ENCODE assay signal across 18 mouse cellular contexts in genomic region chr17:49785851-49786250, GRCm38 (mm10).
"Had no signal": no experiment of that assay in that cellular context is flagged by ENCODE, and none has a peak within 500 bp of the region (broad histone marks: within the 10 kb centered on the region; RNA-seq: fewer than 3 reads in every experiment).

No protein-coding gene starts in this region.

- H3K4me1 ChIP-seq: neural tube, embryonic 15.5 days had no signal

- H3K27ac ChIP-seq: midbrain, embryonic 10.5 days; midbrain, embryonic 13.5 days; neural tube, embryonic 13.5 days; neural tube, embryonic 15.5 days had no signal

- H3K4me3 ChIP-seq: midbrain, embryonic 10.5 days; midbrain, embryonic 13.5 days; myocyte; neural tube, embryonic 13.5 days; neural tube, embryonic 15.5 days had no signal

- H3K36me3 ChIP-seq: midbrain, embryonic 10.5 days; midbrain, embryonic 13.5 days; neural tube, embryonic 13.5 days; neural tube, embryonic 15.5 days had no signal

- ATAC-seq: midbrain, embryonic 13.5 days; midbrain, embryonic 16.5 days had no signal

- H3K4me2 ChIP-seq: lung, embryonic 14.5 days; midbrain, embryonic 13.5 days; neural tube, embryonic 13.5 days; neural tube, embryonic 15.5 days had no signal

- H3K9ac ChIP-seq: lung, embryonic 14.5 days; midbrain, embryonic 13.5 days; neural tube, embryonic 13.5 days; neural tube, embryonic 15.5 days had no signal

- DNase-seq: lung, adult 18-20 months; lung, embryonic 14.5 days; lung, postnatal 10 days; lung, postnatal 4 days; retina, postnatal 1 day; right cerebral cortex, adult 18-20 months; right cerebral cortex, postnatal 25 days; right cerebral cortex, postnatal 4 days; spleen, adult 18-20 months; thymus, adult 2 months; thymus, postnatal 25 days; thymus, postnatal 4 days had no signal

- H3K27me3 ChIP-seq: midbrain, embryonic 13.5 days; neural tube, embryonic 13.5 days; neural tube, embryonic 15.5 days had no signal

- H3K9me3 ChIP-seq: midbrain, embryonic 10.5 days; midbrain, embryonic 13.5 days; neural tube, embryonic 13.5 days; neural tube, embryonic 15.5 days had no signal
